Mouse (Mus musculus): ENCODE data around the gene Dmpk.

GRCm38 (mm10) chr7:19098811-19099210, 15.2 kb downstream of the Dmpk start:
- TF ChIP-seq TCF3 (IDR thresholded peaks at IDR 0.05; ENCODE audit: insufficient read length, low read depth): no peak
- TF ChIP-seq POLR2AphosphoS2 (IDR thresholded peaks at IDR 0.05; ENCODE audit: insufficient read length, low read depth): no peak
- no peak for TF ChIP-seq POLR2A (IDR thresholded peaks at IDR 0.05; ENCODE audit: insufficient read length, low read depth)
- TF ChIP-seq MAX (IDR thresholded peaks at IDR 0.05; ENCODE audit: low read depth): no peak
- TF ChIP-seq CEBPB (IDR thresholded peaks at IDR 0.05; ENCODE audit: insufficient read depth, poor library complexity, severe bottlenecking): no peak
- TF ChIP-seq MYOG (IDR thresholded peaks at IDR 0.05; ENCODE audit: control insufficient read depth in 1 of 3, insufficient read depth in 1 of 3, insufficient read length in 2 of 3, low read depth in 2 of 3): no peak
- no peak for TF ChIP-seq TCF12 (IDR thresholded peaks at IDR 0.05; ENCODE audit: insufficient read depth, poor library complexity, severe bottlenecking)
- no peak for TF ChIP-seq E2F4 (IDR thresholded peaks at IDR 0.05; ENCODE audit: insufficient read depth)
- no peak for TF ChIP-seq MYOD1 (IDR thresholded peaks at IDR 0.05; ENCODE audit: control insufficient read depth in 1 of 3, insufficient read length in 2 of 3, low read depth in 2 of 3)
- no peak for TF ChIP-seq USF1 (IDR thresholded peaks at IDR 0.05; ENCODE audit: low read depth)
- TF ChIP-seq SRF (IDR thresholded peaks at IDR 0.05; ENCODE audit: control insufficient read depth, insufficient read length, low read depth): no peak
- no peak for TF ChIP-seq REST (IDR thresholded peaks at IDR 0.05; ENCODE audit: insufficient read depth, insufficient read length)
